Mouse (Mus musculus) limb, embryonic 10.5 days (tissue): ENCODE measurements at regions not wholly inside any gene's neighbourhood (a gene's known extent, or its start where the extent isn't known, plus 50 kb on each side); places are given as distances from the start of the nearest gene placed in this dataset.
"Not testable (repeated sequence)": the region's sequence is repeated elsewhere in the genome, so short reads cannot be mapped to it uniquely, and the experiment has no call there.

Experiments used
- DNase-seq: peaks from one replicate; pipeline ENCODE4 v3.0.0-alpha.2; 2017; ENCODE audit warnings: low spot score
- H3K27ac ChIP-seq: fragments of 300-500 bp; sonication (generic); 2 replicates; pipeline ENCODE4 v1.5.1; 2016; ENCODE audit warnings: mild to moderate bottlenecking
- H3K27me3 ChIP-seq: fragments of 300-500 bp; sonication (generic); 2 replicates; pipeline ENCODE4 v1.6.1; 2016; ENCODE audit warnings: low read depth, mild to moderate bottlenecking; ENCODE audit not compliant: poor library complexity, severe bottlenecking
- H3K36me3 ChIP-seq: fragments of 300-500 bp; sonication (generic); 2 replicates; pipeline ENCODE4 v1.6.1; 2016; ENCODE audit warnings: mild to moderate bottlenecking, moderate library complexity
- H3K4me1 ChIP-seq: fragments of 300-500 bp; sonication (generic); 2 replicates; pipeline ENCODE4 v1.6.1; 2016
- H3K4me3 ChIP-seq: fragments of 300-500 bp; sonication (generic); 2 replicates; pipeline ENCODE4 v1.5.1; 2016; ENCODE audit warnings: mild to moderate bottlenecking, moderate library complexity
- H3K9me3 ChIP-seq: fragments of 300-500 bp; sonication (generic); replicated peaks from 2 replicates; pipeline ENCODE4 v1.6.1; 2016; ENCODE audit warnings: mild to moderate bottlenecking
- WGBS: fragments of 180-500 bp; shearing (Covaris S2); methylation state at CpG from one replicate; pipeline ENCODE4 v1.1.7; 2016; 5-methylcytosine and 5-hydroxymethylcytosine counted together

GRCm38 (mm10) chr5:118483001-118483400, 77.5 kb upstream of the Med13l start:
- H3K4me3 ChIP-seq, result no peak overlapping the region

DNA sequence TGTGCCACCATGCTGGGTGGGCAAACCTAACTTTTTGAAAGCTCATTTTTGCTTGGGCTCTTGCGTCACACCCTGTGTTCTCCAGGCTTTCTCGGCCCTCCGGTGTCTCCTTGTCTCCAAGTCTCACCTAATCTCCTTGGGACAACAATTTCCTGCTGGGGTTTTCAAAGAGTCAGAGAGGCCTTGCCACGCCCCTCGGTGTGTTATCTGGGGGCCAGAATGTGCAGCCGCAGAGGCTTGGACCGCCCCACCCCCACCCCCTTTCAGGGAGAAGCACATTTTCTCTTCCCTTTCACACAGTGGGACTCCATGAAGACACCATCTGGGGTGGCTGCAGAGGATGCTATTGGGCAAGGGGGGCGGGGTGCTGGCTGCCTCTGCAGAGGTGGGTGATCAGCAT, 76.9 kb upstream of the Med13l start:
- DNase-seq, result peak; percentile 39
- no peaks in the 10 kb centered on the region for H3K36me3 ChIP-seq
- WGBS, result 9% methylated on average over 8 of the region's 8 CpGs
- H3K27ac ChIP-seq, result peak overlapping the region; percentile 73
- H3K4me3 ChIP-seq, result no peak overlapping the region
- H3K9me3 ChIP-seq, result no peaks in the 10 kb centered on the region
- H3K4me1 ChIP-seq, result peaks cover 36% of the 10 kb centered on the region
- H3K27me3 ChIP-seq, result no peaks in the 10 kb centered on the region

More at GRCm38 (mm10) chr5:118483001-118483400, 77.5 kb upstream of the Med13l start:
- Histone ChIP-seq H3K36me3 (no peaks in the 10 kb centered on the region), H3K27ac (peak overlapping the region; percentile 73; the same call in 1 of the 2 replicates), H3K9me3 (no peaks in the 10 kb centered on the region), H3K4me1 (peaks cover 42% of the 10 kb centered on the region), H3K27me3 (no peaks in the 10 kb centered on the region)
- DNase-seq, result no peak
- 14% methylated on average over 7 of the region's 7 CpGs for whole genome bisulfite sequencing

DNA sequence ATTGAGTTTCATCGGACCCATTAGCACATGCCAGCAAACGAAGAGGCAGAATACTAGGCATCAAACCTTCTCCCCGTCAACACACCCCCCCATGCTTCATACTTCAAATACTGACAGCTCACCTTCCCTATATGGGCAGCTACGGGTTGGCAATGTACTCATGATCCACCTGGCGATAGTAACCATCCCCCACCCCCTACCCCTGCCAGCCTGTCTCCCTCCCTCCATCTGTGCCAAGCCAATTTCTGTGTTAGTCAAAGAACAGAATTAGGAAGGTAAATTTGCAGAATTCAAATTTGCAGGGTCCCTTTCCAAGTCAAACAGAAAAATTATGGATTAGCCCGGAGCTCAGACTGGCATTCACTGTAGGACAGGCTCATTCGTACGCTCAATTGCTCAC, 75.3 kb upstream of the Med13l start:
- Histone ChIP-seq H3K36me3 (no peaks in the 10 kb centered on the region), H3K4me1 (peaks cover 36% of the 10 kb centered on the region), H3K9me3 (no peaks in the 10 kb centered on the region), H3K27ac (no peak overlapping the region), H3K4me3 (no peak overlapping the region), H3K27me3 (no peaks in the 10 kb centered on the region)
- no peak for DNase-seq
- 94% methylated on average over 8 of the region's 8 CpGs for WGBS

GRCm38 (mm10) chr5:118492522-118492921, 68.0 kb upstream of the Med13l start:
- H3K27ac ChIP-seq, H3K4me3 ChIP-seq, H3K27me3 ChIP-seq, H3K9me3 ChIP-seq, H3K36me3 ChIP-seq, DNase-seq: not testable (repeated sequence)
- peaks cover 28% of the 10 kb centered on the region for H3K4me1 ChIP-seq
- 96% methylated on average over 2 of the region's 2 CpGs for WGBS

DNA sequence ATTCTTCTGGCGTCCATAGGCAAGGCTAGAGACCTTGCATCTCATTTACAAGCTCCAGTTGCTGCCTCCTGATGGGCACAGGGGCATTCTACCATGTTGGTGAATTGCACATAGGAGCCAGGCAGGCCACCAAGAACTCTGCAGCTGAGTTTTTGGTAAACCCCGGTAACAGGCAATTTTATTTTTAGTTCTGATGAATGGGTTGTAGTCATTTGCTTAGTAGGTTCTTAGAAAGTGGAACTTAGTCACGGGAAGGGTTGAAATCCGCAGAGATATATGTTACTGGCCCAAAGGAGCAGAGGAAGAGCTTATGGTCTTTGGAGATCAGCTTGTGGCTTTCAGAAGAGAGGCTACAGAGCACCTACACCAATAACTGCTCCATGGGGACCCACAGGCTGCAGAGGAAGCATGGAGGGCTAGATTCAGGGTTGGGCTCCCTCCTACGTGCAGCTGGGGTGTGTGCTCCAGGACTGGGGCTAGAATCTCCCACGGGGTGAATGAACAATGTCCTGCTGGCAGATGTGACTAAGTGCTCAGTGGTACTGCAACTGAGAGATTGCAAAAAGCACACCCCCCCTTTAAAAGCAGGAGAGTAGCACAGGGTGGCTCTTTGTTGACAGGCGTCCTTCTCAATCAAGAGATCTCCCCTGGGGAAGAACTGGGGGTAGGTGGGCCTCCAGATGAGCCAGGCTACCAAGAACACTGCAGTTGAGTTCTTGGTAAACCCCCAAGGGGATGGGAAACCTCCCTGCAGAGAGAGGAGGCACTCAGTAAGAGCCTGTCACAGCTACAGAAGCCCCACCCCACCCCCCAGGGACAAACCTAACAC, 65.6 kb upstream of the Med13l start:
- Histone ChIP-seq H3K36me3 (no peaks in the 10 kb centered on the region), H3K27ac (0 out of 2 replicates have a peak overlapping the region, but pooled peaks have one; percentile 59), H3K4me3 (no peak overlapping the region), H3K4me1 (peaks cover 26% of the 10 kb centered on the region), H3K27me3 (no peaks in the 10 kb centered on the region), H3K9me3 (no peaks in the 10 kb centered on the region)
- no peak for DNase-seq
- 66% methylated on average over 7 of the region's 7 CpGs for WGBS

DNA sequence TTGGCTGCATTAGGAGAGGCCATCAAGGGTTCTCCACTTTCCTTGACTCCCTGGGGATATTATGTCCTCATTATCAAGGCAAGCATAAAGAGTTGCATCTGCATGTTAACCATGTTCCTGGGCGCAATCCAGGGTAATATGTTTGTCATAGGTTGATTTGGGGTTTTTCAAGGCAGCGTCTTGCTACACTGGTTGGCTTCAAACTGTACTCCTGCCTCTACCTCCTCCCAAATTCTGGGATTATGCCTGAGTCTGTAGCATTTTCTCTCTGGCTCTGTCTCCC, 65.1 kb upstream of the Med13l start:
- no peak for DNase-seq
- 74% methylated on average over 2 of the region's 2 CpGs for WGBS
- peaks cover 26% of the 10 kb centered on the region for H3K4me1 ChIP-seq
- H3K36me3 ChIP-seq, result no peaks in the 10 kb centered on the region
- H3K4me3 ChIP-seq, result no peak overlapping the region
- no peaks in the 10 kb centered on the region for H3K9me3 ChIP-seq
- 0 out of 2 replicates have a peak overlapping the region, but pooled peaks have one; percentile 59 for H3K27ac ChIP-seq
- H3K27me3 ChIP-seq, result no peaks in the 10 kb centered on the region

GRCm38 (mm10) chr5:118501624-118502023, 58.9 kb upstream of the Med13l start:
- peaks cover 21% of the 10 kb centered on the region for H3K4me1 ChIP-seq
- WGBS, result 89% methylated on average over 5 of the region's 5 CpGs
- no peaks in the 10 kb centered on the region for H3K27me3 ChIP-seq
- no peak for DNase-seq
- H3K36me3 ChIP-seq, result no peaks in the 10 kb centered on the region
- no peak overlapping the region for H3K4me3 ChIP-seq
- no peaks in the 10 kb centered on the region for H3K9me3 ChIP-seq
- H3K27ac ChIP-seq, result no peak overlapping the region

DNA sequence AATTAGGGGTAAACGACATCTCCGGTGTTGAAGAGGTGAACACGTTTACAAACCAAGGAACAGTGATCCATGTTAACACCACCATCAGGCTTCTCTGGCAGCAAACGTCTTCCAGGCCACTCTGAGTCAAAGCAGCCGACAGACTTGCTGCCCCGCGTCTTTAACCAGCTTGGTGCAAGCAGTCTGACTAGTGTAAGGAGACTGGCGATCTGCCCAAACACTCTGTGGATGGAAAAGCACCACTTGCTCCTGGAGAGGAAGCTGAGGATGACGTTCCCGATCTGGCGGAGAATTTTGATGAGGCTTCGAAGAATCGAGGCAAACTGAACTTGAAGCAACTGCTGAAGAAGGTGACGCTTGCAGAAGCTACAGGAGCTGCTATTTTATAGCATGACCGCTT, 57.5 kb upstream of the Med13l start:
- Histone ChIP-seq H3K4me1 (peaks cover 18% of the 10 kb centered on the region), H3K36me3 (no peaks in the 10 kb centered on the region), H3K27ac (peak overlapping the region; percentile 20; the same call in 1 of the 2 replicates), H3K4me3 (no peak overlapping the region), H3K27me3 (no peaks in the 10 kb centered on the region), H3K9me3 (no peaks in the 10 kb centered on the region)
- no peak for DNase-seq
- 72% methylated on average over 15 of the region's 15 CpGs for WGBS

DNA sequence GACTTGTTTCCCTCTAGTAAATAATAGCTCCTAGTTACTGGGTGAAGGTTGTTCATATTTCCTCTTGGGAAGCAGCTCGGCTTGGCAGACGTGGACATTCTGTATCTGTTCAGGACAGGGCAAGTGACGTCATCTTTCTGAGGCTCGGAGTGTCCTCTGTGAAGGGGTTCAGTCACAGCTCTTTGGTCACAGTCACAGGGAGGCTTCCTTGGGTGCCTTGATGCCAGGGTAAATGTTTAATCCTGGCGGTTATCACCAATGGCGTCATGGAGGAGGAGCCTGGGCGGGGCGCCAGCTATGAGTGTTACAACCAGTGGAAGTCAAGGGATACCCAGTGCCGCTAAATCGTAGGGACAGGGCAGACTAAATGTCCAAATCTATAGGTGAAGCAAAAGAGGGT, 56.3 kb upstream of the Med13l start:
- H3K27me3 ChIP-seq, result no peaks in the 10 kb centered on the region
- H3K27ac ChIP-seq, result no peak overlapping the region
- no peak for DNase-seq
- peaks cover 18% of the 10 kb centered on the region for H3K4me1 ChIP-seq
- H3K4me3 ChIP-seq, result no peak overlapping the region
- no peaks in the 10 kb centered on the region for H3K36me3 ChIP-seq
- H3K9me3 ChIP-seq, result no peaks in the 10 kb centered on the region
- 94% methylated on average over 10 of the region's 10 CpGs for WGBS

DNA sequence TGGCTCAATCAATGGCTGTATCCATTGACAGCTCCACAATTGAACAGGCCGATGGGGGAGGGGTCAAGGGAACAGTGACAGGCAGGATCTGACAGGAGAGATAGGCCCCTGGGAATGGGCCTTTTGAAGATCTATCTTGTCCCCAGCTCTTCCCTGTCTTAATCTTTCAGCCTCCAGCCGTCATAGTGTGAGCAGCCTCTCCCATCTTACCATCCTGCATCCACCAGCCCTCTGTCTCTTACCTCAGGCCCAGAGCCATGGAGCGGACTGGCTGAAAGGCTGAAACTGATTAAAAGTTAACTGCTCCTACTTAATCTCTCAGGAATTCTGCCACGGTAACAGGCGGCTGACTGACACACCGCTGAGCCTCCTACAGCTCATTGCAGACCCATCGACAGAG, 55.6 kb upstream of the Med13l start:
- Histone ChIP-seq H3K4me1 (peaks cover 18% of the 10 kb centered on the region), H3K27me3 (no peaks in the 10 kb centered on the region), H3K4me3 (no peak overlapping the region), H3K36me3 (no peaks in the 10 kb centered on the region), H3K9me3 (no peaks in the 10 kb centered on the region), H3K27ac (peak overlapping the region; percentile 42; the same call in 1 of the 2 replicates)
- 31% methylated on average over 7 of the region's 7 CpGs for WGBS
- DNase-seq, result no peak

DNA sequence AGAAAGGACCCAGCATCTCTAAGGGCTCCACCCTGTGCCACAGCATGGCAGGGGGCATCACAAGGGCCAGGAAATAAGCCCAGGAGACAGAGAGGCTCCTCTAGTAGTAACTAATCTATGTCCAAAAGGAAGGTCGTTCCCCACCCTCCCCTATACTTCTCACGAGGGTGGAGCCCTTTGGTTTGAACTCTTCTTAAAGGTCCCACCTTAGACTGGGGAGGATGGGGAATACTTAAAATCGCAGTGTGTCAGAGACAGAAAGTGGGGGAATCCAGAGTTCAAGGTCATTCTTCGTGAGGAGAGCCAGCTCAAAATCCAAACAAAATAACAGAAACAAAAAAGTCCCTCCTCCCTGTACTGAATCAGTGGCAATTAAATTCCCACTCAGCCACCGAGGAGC, 50.6 kb upstream of the Med13l start:
- DNase-seq, result no peak
- Histone ChIP-seq H3K9me3 (no peaks in the 10 kb centered on the region), H3K4me1 (peaks cover 46% of the 10 kb centered on the region), H3K36me3 (no peaks in the 10 kb centered on the region), H3K4me3 (no peak overlapping the region), H3K27me3 (no peaks in the 10 kb centered on the region), H3K27ac (no peak overlapping the region)
- WGBS, result 66% methylated on average over 5 of the region's 5 CpGs
